Mouse (Mus musculus) c-Kit-positive CD71-negative TER-119-negative erythroid progenitor cells, embryonic 14.5 days (primary cell): ENCODE data around the gene Cab39.
"Not testable (repeated sequence)": the region's sequence is repeated elsewhere in the genome, so short reads cannot be mapped to it uniquely, and the experiment has no call there.

ENCODE experiments used
- DNase-seq: peaks from one replicate; pipeline ENCODE4 v3.0.0-alpha.2; 2013; ENCODE audit warnings: low read depth

Cab39 gene

DNA sequence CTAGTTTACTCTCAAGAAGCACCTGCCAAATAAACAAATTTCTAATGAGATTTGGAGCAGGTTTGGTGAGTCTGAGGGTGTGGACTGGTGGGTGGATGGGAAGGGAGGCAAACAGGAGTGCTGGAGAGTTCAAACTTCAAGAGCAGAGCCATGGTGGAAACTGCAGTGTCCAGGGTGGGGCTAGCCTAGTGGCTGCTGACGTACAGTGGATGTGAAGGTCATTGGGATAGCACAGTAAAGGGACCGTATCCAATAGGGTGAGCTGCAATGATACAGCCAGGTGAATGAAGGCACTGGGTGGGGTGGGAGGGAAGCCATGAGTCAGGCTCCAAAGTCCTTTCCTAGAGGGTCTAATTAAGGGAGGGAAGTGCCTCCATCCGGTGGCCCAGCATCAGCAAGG is 2.7 kb upstream of the Cab39 start:
- DNase-seq = no peak

DNA sequence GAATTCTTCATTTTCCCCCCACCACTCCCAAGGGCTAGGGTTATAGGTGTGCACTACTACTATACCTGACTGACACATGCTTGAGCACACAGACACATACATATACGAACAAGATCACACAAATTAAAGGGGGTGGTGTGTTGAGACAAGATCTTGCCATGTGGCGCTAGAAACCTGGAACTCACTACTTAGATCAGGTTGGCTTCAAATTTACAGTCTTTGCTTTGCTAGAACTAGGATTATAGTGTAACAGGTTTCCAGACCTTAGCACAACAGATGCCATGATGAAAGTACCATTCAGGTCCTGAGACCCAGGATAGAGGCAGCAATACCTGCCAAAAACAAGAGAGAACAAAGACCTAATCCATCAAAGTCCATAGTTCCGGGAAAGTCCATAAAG is 1.8 kb upstream of the Cab39 start:
- DNase-seq = no peak

DNA sequence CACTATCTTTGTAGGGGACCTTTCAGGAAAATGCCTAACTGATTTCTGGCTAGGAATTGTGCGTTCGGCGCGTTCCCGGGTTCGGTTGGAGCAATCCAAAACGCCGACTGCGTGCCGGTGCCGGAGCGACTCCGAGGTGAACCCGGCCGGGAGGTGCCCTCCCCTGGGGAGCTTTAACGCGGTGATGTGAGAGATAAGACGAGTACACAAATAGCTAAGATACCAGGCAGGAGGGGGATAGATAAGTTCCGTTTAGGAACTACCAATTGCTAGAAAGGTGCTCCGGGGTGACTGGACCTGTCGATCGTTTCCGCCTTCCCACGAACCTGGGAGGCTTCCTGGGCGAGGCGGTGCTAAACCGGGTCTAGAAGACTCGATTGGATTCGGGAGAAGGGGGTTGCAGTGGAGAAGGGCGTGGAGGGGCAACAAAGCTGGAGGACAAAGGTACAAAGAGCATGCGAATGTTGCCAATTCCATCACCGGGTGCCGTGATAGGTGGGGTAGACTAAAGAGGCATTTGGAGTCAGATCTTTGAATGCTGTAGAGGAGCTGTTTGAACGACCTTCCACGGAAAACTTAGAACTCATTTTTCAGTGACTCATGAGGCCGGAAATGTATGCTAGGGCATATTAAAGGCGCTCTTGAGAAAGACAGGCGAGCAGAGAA is 998 bp downstream of the Cab39 start:
- DNase-seq = peak; percentile 33

DNA sequence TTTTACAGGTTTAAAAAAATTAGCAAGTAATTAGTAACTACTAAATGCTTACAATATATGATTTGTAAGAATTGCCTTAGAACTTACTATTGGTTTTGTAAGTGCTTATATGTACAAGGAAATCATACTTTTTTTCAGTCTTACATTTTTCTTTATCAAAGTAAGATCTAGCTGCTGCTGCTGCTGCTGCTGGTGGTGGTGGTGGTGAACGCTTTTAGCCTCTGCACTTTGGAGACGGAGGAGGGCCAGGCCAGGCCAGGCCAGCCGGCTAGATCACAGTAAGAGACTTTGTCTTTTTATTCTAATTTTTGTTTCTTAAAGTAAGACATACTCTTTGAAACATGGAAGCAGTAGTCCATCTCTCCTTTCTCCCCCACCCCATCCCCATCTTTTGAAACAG is 2.0 kb downstream of the Cab39 start:
- DNase-seq = no peak

DNA sequence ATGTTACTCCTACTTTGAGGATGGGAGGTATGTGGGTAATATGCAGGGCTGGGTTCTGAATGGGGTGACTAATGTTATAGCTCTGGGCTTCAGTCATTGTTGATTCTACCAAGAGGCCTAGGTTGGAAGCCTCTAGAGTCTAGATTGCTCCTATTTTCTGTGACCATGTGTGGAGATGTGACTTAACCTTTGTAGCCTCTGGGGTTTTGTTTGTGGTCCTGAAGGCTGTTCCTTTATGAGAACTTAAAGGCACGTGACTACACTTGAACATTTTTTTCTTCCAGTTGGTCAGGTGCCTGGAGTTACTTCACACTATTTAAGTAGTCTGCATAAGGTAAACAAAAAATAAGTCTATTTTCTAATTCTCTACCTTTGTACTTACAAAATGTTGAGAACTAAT is 6.5 kb downstream of the Cab39 start:
- no peak for DNase-seq

DNA sequence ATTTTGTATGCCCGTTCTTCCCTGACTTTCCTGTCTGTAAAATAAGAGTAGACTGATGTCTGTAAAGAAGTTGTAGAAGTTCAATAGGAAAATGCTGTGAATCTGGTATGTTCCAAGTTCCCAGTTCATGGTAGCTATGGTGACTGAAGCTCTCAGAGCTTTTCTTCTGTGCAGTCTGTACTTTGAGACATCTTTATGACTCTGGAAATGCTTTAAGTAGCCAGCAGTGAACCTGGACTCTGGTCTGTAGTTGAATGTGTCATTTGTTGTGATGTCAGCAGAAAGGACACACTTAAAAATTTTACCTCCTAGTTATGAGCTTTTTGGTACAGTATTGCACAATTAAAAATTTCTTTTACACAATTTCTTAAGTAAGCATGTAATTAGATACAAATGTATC is 9.3 kb downstream of the Cab39 start:
- DNase-seq = no peak

DNA sequence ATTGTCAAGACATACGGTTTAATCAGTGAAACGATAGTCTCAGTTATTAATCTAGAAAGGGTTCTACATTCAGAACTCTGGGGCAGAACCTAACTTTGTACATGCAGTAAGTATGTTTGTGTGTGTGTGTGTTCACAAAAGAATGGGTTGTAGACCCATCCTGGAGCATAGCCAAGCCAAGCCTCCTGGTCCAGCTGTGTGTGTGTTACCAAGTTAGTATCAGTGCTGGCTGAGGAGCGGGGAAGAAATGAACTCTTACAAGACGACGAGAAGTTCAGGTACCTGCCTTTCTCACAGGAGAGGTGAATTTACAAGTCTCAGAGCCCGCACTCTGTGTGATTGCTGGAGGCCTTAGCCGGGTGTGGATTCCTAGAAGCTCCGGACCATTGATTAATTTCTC is 11.3 kb downstream of the Cab39 start:
- no peak for DNase-seq

DNA sequence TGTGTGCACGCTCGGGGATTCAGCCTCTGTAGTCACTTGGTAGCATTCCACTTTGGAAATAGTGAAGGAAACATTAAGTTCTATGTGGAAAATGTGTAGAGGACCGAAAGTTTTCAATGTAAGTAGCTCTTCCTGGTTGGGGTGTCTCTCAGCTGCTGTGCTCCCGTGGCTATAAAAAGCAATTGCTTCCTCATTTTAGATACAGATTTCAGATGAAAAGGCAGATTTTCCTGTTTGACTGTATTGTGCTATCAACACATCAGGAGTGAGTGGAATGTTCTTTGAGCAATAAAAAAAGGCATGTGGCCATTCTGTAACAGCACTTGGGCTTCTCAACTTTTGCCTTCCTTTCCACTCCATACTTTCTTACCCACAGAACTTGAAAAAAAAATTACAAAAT is 16.0 kb downstream of the Cab39 start:
- no peak for DNase-seq

DNA sequence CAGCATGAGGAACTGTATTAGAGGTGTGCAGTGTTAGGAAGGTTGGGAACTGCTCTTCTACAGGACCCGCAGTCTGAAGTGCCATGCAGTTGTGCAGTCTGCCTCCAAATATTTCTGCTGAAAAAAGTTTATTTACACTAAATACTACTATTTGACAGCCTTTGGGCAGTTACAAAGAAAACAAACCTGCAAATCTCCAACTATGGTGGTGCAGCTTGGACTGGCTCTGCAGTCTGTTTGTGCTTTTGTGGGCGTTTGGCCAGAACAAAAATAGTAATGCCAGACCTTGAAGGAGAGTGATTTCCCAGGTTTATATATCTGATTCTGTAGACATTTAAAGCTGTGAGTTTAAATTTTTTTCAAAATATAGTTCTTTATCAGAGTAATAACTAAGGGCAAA is 17.1 kb downstream of the Cab39 start:
- no peak for DNase-seq

DNA sequence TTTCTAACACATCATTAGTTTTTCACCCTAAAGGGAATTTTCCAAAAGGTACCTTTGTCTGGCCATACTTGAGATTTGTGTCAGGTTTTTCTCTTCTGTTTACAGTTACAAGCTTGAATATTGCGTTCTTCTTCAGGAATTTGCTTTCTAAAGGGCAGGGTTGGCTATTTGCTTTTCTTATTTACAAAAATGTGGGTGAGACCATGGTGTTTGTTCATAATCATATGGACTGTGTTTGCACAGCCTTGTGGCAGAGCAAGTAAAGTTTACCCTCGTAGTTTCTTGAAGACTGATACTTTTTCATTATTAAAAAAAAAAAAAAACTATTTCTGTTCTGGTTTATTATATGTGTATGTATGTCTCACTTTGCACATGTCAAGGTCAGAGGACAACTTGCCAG is 17.5 kb downstream of the Cab39 start:
- no peak for DNase-seq

DNA sequence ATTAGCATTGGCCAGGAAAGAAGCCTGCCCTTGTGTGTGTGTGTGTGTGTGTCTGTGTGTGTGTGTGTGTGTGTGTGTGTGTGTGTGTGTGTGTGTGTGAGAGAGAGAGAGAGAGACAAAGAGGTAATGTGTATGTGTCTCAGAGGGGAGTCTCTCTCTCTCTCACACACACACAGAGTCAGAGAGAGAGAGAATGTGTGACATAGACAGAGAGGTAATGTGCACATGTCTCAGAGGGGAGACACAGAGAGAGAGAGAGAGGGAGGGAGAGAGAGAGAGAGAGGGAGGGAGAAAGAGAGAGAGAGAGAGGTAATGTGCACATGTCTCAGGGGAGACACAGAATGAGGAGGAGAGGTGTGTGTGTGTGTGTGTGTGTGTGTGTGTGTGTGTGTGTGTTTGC is 21.0 kb downstream of the Cab39 start:
- DNase-seq = not testable (repeated sequence)

DNA sequence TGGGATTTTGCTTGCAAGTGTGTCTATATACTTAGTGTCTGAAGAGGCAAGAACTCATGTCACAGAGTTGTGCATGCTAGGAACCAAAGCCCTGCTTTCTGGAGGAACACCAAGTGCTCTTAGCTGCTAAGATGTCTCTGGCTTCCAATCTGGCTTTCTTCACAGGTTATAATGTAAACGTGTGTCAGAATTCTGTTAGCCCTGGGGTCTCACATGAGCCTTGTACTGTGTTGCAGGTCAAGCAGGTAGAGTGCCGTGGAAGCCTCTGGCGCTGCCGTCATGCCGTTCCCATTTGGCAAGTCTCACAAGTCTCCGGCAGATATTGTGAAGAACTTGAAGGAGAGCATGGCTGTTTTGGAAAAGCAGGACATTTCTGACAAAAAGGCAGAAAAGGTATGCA is 24.9 kb downstream of the Cab39 start:
- DNase-seq = no peak

DNA sequence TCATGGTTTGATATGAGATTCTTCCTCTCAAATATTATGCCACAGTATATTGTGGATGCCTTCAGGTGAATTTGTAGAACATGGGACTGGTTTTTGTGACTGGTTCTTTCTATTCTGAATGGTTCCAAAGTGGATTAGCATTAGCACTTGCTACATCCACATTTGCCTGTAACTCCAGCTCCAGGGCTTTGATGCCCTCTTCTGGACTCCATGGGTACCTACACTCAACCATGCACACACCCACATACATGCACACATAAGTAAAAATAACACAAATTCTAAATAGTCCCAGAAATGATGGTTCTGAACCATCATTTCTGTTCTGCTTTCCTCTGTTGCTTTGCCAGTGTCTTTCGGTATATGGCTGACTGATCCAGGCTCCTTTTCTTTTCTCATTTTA is 26.5 kb downstream of the Cab39 start:
- no peak for DNase-seq

DNA sequence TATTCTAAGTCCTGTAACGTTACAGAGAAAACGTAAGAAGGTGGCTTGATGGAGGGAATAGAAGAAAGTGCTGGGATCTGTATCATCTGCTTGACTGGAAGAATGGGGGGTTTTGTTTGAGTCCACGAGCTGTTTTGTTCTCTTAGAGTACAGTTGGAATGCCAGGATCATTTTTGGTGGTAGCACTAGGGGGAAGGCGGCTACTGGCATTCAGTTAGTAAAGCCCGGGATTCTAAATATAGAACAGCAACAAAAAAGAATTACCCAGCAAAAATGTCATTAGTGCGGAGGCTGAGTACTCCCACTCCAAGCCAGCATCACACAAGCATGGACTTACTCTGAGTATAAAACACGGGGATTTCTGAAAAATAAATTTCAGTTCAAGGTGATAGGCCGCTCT is 29.0 kb downstream of the Cab39 start:
- no peak for DNase-seq

DNA sequence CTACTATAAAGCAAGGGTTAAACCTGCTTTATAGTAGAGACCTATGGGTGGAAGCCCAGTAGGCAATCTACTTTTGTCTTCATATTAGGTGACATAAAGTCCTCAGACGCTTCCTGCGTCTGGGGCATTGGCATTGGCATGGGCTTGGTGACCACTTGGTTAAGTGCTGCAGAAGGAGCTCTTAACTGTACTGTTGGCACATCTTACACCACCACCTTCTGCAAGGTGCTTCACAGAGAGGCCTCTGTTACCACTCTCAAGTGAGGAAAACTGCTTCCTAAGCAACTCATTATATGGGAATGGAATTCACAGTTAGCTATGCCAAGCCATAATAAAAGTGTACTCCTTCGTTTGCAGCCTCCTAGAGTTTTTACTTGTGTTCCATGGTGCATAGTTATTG is 31.7 kb downstream of the Cab39 start:
- no peak for DNase-seq

DNA sequence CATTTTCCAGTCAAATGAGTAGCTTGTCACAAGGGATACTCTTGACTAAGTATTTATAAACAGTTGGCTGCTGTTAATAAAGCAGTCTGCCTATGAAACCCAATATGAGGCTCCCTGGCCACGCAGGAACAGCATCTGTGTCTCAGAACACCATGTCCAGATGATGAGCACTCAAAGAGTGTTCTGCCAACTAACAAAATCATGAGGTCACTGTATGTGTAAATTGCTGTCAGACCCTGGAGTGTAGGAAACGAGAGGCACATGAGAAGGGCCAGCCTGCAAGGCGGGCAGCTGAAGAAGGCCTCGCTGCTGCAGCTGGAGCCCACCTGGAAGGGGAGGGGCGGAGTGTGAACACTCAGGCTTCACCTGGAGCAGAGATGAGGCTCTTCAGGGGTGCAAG is 33.9 kb downstream of the Cab39 start:
- DNase-seq = no peak

DNA sequence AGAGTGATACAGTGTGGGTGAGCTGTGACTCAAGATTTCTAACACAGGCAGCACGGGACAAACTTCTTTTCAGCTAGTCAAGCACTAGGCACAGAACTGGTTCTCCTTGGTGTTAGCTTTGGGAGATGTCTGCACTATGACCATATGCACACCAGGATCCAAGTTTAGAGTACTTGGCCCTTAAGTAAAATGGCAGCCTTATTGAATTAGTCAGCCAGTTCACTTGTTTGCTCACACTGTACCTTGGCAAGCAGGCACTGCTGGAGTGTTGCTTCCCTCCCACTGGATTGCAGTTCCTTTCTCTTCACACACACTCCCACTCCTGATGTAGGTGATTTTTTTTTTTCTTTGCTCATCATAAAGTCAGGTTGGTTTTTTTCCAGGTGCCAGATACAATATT is 35.8 kb downstream of the Cab39 start:
- DNase-seq = no peak

DNA sequence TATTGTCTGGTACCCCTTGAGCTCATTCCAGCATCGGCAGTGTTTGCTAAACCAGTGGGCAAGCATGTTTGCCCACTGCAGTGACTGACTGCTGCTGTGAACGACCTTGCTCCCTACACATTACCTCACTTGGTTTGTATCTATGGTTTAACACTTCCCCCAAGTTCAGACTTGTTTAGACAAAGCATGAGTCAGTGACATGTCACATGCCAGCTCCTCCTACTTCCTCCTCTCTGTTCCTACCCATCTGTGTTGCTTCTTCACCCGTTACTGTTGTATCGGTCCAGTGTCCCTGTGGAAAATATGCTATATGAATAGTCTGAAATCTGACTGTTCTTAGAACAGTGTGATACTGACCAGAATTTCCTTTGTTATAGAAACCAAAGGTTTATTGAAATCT is 44.8 kb downstream of the Cab39 start:
- DNase-seq = peak; percentile 26

DNA sequence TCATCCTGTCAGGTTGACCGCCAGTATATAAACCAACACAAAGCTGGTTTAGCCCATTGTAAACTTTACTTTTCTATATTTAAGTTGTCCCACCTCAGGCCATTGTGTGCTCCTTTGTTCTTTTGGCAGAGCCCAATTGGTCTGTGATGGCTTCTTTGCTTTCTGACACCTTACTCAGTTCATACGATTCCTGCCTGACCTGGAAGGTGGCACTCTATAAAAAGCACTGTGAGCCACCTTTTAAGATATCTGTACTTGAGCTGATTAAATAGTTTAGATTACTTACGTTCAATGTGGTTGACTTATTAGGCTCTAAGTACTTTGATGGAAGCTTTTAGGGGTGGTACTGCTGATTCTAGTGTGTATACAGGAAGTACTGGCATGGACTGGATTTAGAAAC is 46.1 kb downstream of the Cab39 start:
- DNase-seq = no peak

DNA sequence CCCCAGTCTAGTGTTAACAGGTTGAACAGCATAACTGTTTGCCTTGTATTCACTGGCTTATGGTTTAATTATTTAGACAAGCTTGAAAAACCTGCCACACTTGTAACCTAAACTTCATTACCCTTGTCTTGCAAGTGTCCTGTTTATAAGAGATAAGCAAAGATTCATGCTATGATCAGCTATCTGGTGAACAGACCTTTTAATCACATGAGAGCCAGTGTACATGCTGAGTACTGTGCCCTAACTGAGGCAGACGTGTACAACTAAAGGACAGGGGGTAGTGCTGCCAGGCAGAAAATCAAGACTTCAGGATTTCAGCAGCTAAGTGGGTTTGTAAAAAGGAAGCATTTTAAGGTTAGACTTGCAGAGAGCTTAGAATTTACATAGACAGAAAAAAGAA is 46.5 kb downstream of the Cab39 start:
- no peak for DNase-seq

DNA sequence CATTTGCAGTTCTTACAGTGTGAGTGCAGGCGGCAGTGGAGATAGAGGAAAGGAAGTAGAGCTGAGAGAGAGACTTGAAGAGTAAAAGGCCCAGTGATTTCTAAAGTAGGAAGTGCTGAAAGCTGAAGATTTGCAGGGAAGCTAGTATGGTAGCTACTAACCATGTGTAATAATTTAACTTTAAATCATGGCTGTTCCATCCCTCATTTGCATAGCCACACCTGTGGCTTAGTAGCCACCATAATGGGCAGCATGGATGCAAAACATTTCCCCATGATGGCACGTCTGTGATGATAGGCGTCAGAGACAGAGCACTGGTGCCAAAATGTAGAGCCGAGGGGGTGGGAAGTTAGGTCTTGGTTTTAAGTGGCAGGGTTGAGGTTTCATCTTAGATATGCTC is 47.2 kb downstream of the Cab39 start:
- no peak for DNase-seq

DNA sequence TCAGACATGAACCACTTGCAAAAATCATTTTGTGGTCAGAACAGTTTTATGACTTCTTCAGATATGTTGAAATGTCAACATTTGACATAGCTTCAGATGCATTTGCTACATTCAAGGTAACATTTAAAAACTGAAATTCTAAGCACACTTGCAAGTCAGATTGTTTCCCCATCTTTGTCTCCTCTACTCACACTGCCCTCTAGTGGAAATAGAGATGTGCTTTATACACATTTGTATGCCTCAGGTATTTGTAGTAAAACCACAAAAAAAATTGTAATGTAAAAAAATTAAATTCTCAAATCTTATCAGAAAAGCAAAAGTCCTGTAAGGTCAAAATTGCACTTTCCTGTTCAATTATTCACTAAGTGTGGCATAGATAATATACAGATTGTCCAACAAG is 49.0 kb downstream of the Cab39 start:
- peak; percentile 17 for DNase-seq

DNA sequence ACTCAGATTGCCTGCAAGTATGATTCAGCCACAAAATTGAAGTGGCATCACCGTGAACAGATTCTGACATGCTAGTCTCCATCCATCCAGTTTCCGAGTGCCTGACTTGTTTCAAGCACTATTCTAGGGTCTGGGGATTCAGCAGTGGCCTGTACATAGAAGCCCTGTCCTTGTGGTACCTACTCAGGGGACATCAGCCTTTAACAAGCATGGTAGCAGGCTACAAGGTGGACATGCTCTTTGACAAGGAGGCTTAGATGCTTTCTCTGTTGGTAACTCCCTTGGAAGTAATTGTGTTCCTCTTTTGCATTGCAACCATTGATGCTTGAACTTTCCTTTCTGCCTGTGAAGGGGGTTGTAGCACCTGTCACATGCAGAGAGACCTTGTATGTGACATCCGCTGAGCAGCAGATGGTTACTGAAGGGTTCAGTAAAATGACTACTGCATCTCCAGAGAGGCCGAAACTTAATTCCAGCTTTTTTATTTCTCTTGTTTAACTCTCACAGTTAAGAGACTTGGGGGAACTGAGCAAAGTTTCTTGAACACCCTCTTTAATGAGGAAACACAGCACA is 50.1 kb downstream of the Cab39 start:
- DNase-seq = no peak

DNA sequence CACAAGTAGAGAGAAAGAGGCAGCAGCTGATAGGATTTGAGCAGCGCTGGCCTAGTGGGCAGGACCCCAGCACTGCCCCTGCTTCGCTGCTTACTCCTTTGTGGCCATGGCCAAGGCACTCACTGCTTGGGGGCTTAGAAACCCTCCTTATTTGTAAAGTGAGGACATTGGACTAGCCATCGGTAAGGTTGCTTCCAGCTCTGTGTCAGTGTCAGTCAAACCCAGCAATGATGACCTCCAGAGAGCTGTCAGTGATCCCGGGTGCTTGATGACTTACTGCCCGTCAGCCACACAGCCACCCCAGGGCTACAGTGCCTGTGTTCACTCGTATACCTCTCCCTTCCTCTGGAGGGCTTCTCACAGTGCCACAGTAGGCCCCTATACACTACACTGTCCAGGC is 51.7 kb downstream of the Cab39 start:
- DNase-seq = no peak

DNA sequence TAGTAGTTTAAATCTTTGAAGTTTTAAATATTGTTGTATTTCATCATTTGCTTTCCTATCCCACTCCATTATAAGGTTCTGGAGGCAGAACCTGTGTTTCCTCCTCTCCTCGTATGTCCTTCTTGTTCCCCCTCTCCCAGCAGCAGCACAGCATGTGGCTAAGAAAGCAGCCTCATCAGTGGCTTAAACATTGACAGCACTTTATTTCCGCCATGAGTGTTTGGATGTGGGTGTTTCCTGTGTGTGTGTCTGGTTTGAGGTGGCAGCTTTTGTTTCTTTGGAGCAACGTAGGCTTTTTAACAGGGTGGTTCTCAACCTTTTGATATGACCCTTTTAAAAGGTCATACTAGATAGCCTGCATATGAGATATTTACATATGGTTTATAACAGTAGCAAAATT is 52.2 kb downstream of the Cab39 start:
- DNase-seq = no peak
